Mouse (Mus musculus) MEL (cell line): ENCODE measurements at regions not wholly inside any gene's neighbourhood (a gene's known extent, or its start where the extent isn't known, plus 50 kb on each side); places are given as distances from the start of the nearest gene placed in this dataset.

Experiments used
- CHD2 ChIP-seq: IDR thresholded peaks from 2 replicates; pipeline ENCODE4 v1.6.1; 2011; ENCODE audit warnings: low read length, improper control_type of control experiment
- CTCF ChIP-seq, 3 experiments: IDR thresholded peaks in 2 of 3; conservative IDR thresholded peaks in 1 of 3; 2 replicates each; pipeline ENCODE4 v1.5.1; 2011 to 2012; ENCODE audit warnings: low read length in 3 of 3, low read depth in 2 of 3, mild to moderate bottlenecking in 2 of 3, improper control_type of control experiment in 1 of 3, inconsistent platforms in 1 of 3, mixed read lengths in 1 of 3, moderate library complexity in 1 of 3; ENCODE audit not compliant: control insufficient read depth in 1 of 3, insufficient read depth in 1 of 3, poor library complexity in 1 of 3, severe bottlenecking in 1 of 3
- GATA1 ChIP-seq: IDR thresholded peaks from 2 replicates; pipeline ENCODE4 v1.6.1; 2011; ENCODE audit warnings: low read depth, low read length, improper control_type of control experiment
- MEF2A ChIP-seq: IDR thresholded peaks from 2 replicates; pipeline ENCODE4 v1.6.1; 2014; ENCODE audit warnings: low read depth, mild to moderate bottlenecking, inconsistent platforms, low read length, improper control_type of control experiment; ENCODE audit not compliant: poor library complexity, insufficient replicate concordance, severe bottlenecking; ENCODE audit errors: extremely low read depth
- MXI1 ChIP-seq: IDR thresholded peaks from 2 replicates; pipeline ENCODE4 v1.6.1; 2011; ENCODE audit warnings: mild to moderate bottlenecking, low read depth, low read length, improper control_type of control experiment
- POLR2A ChIP-seq, 2 experiments: IDR thresholded peaks; 2 replicates each; pipeline ENCODE4 v1.6.1; 2011 to 2012; ENCODE audit warnings: low read length in 2 of 2, mild to moderate bottlenecking in 2 of 2, control low read depth in 1 of 2, improper control_type of control experiment in 1 of 2, low read depth in 1 of 2, moderate library complexity in 1 of 2; ENCODE audit not compliant: control insufficient read depth in 1 of 2, insufficient read depth in 1 of 2, poor library complexity in 1 of 2
- TBP ChIP-seq: IDR thresholded peaks from 2 replicates; pipeline ENCODE4 v1.8.0; 2011; ENCODE audit warnings: low read depth, low read length, improper control_type of control experiment
- ZNF384 ChIP-seq: IDR thresholded peaks from 2 replicates; pipeline ENCODE4 v1.6.1; 2012; ENCODE audit warnings: low read depth, mild to moderate bottlenecking, inconsistent platforms, low read length, improper control_type of control experiment

DNA sequence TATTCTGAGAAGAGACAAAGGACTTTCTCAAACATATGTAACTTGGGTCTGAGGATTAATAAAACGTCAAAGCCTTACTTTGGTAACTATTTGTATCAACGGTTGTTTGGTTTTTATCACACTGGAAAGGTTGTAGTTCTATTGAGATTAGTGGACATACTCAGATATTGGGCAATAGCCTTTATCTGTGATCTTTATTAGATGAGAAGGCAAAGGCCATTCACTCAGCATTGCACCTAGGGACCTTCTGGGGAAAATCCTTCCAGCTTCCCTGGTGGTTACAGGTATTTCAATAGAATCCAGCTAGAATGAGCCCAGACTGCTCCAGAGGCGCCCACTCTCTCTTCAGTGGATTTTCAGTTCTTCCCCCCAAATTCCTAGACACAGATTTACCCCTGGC lies 89.6 kb upstream of the Ednrb start:
- TF ChIP-seq POLR2A (IDR thresholded peaks at IDR 0.05; ENCODE audit: control insufficient read depth in 1 of 2, insufficient read depth in 1 of 2, low read depth in 1 of 2, low read length in 2 of 2, poor library complexity in 1 of 2) (no peak), CHD2 (no peak), TBP (no peak), MEF2A (no peak), CTCF (IDR thresholded peaks at IDR 0.05 in 2 of 3, conservative IDR thresholded peaks at IDR 0.05 in 1 of 3; ENCODE audit: control insufficient read depth in 1 of 3, insufficient read depth in 1 of 3, low read depth in 2 of 3, low read length in 3 of 3, poor library complexity in 1 of 3, severe bottlenecking in 1 of 3) (no peak), MXI1 (no peak), GATA1 (no peak), ZNF384 (no peak)
